Mouse (Mus musculus) naive thymus-derived CD4-positive, alpha-beta T cell, adult 2 months (primary cell): ENCODE results near the gene Klf7.

Experiments
- DNase-seq: peaks from one replicate; pipeline ENCODE4 v3.0.0-alpha.2; 2011; ENCODE audit warnings: low read depth

The Klf7 gene

GRCm38 (mm10) chr1:64020672-64021635 is 101.1 kb downstream of the Klf7 start:
- no peak for DNase-seq

DNA sequence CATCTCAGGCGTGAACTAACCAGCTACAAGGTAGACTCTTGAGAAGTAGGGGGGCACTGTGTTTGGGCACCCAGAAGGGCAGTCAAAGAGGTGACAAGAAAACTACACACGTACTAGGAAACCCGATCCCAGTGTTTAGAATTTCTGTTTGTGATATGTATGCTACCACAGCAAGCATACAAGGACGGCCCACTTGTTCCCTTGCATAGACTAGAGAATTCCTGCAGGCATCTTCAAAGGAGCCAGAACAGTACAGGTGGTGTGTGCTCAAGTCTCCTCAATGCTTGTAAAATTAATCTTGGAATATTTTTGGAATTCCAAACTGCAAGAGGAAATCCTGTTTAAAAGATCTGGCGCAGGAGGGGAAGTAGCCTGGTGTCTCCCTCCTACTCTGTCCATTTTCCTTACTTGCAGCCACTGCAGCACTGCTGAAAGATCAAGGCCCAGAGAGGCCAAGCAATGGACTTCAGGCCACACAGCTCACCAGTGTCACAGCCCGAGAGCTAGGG is 102.9 kb downstream of the Klf7 start:
- DNase-seq, result no peak

DNA sequence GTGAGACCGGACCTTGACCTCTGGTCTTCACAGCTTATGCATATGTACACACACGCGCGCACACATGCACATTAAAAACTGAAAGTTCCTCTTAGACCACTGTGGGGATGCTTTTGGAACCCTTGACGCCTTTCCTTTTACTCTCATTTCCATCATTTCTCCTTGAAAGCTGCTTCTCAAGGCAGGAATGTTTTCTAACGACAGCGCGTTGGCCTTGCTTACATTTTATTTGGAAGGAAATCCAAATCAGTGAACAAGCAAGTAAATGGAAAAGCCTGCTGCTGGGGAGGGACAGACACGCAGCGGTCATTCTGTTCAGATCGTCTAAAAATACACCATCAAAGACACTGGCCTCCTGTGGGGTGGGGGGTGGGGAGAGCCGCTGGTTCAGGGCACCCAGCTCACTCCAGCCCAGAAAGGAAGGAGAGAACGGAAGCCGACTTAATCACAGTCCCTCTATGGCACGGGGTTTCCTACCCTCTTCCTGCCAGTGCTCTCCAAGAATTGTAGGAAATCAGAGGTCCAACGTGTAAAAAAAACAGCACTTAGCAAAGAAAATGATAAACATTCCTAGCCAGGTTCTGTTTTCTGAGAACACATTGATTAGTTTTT is 103.5 kb downstream of the Klf7 start:
- DNase-seq, result no peak

DNA sequence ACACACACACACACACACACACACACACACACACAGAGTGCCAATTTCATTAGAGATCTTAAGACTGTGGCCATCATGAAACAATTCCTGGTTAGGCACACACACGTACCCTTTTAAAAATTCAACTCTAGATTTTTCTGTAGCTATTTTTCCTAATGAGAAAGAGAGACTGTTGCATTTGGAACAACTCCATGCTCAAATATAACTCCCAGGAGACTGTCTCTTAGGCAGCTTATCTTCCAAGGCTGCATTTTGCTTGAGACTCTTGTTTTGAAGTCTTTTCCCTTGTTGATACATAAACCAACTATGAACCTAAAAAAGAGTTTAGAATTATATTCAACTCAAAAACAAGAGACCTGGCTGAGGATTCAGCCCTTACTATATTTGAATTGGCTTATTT is 108.0 kb downstream of the Klf7 start:
- no peak for DNase-seq

GRCm38 (mm10) chr1:64008994-64009393 is 113.1 kb downstream of the Klf7 start:
- no peak for DNase-seq

DNA sequence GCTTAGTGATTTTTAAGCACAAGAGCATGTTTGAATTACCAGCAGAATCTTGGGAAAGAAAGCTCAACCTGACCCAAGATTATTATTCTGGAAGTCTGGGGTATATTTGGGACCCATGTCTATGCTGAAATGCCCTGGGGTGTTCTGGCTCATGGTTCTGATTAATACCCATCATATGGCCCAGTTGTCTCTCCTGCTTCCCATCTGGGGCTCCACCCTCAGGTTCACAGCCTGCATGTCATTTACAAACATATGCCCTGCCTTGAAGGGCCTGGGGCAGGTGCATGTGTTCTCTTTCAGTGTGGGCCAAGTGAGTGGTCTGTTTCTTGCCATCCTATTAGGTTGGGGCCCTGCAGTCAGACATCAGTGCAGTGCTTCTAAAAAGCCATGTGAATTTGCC is 114.1 kb downstream of the Klf7 start:
- DNase-seq, result no peak

GRCm38 (mm10) chr1:64005194-64005593 is 116.9 kb downstream of the Klf7 start:
- DNase-seq, result no peak

- DNase-seq, result peak; percentile 40
Observed at GRCm38 (mm10) chr1:64003525-64004291, 118.4 kb downstream of the Klf7 start.

GRCm38 (mm10) chr1:64002036-64002435 is 120.0 kb downstream of the Klf7 start:
- no peak for DNase-seq

- peak; percentile 74 for DNase-seq
Observed at GRCm38 (mm10) chr1:64000597-64000996, 121.5 kb downstream of the Klf7 start.

DNA sequence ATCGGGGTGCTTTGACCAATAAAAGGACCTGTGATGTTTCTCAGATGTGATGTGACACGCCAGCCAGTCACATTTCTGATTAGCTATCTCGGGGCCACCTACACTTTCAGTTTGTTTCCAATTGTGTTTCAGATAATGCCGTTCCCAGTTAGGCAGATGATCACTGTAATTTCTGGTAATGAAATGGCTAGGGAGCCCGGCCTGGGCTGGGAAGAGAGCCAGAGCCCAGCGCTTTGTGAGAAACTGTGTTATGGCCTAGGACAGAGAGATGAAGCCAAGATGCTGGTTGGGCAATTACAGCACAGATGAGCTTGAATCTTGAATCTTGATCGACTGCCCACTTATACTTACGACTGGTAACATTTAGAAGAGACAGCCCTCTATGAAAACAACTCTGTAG is 122.6 kb downstream of the Klf7 start:
- no peak for DNase-seq

- DNase-seq, result no peak
Observed at GRCm38 (mm10) chr1:63998901-63999300, 123.2 kb downstream of the Klf7 start.

DNA sequence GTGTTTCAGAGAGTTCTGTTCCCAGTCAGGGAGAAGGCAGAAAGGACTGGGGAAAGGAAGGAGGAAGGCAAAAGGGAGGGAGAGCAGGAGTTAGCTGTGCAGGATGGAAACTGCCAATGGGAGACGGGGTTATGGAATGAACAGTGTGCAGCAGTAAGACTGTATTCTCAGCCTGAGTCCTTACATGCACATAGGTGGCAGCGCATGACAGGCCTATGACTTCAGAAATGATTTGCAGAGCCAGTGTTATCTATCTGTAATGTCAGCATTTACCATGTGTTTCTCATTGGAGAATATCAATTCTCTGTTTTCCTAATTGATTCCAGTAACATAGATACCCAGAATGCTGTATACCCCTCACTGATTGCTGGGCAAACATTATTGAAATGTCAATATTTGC is 123.9 kb downstream of the Klf7 start:
- no peak for DNase-seq

- DNase-seq, result no peak
Observed at GRCm38 (mm10) chr1:63995828-63996227, 126.3 kb downstream of the Klf7 start.

DNA sequence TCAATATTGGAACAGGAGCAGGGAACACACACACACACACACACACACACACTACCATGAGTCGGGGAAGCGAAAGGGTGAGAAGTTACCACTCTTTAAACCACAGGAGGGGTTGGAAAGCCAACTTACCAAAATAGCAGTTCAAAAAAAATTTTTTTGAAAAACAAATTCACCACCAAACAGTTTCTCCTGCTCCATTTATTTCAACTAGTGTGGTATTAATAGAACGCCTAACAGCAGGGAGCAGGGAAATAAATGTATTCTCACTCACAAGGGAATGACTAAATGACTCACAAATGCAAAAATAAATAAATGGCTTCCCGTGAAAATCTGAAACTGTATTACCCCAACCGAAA is 127.0 kb downstream of the Klf7 start:
- no peak for DNase-seq

GRCm38 (mm10) chr1:63994248-63995136 is 127.6 kb downstream of the Klf7 start:
- no peak for DNase-seq

- no peak for DNase-seq
Observed at GRCm38 (mm10) chr1:63992506-63992905, 129.6 kb downstream of the Klf7 start.

GRCm38 (mm10) chr1:63990416-63990815 is 131.7 kb downstream of the Klf7 start:
- no peak for DNase-seq

DNA sequence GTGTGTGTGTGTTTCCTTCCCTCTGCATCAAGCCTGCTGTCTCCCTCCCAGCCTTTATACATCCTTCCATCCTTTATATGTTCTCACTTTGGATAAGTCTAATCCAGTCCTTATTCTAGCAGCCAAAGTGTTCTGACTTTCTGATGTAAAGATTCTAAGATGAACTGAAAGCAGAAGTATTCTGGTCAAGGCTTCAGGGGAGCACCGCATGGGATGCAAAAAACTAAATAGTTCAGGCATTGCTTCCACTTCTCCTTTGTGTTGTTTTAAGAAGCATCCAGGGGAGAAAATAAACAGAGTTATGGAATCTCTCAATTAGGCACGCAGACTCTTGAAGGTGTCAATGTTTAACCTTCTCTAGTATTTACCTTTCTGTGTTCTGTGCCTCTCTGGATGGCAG is 141.3 kb downstream of the Klf7 start:
- DNase-seq, result no peak
